Mouse (Mus musculus) olfactory bulb, adult 2 months (tissue): ENCODE measurements at regions not wholly inside any gene's neighbourhood (a gene's known extent, or its start where the extent isn't known, plus 50 kb on each side); places are given as distances from the start of the nearest gene placed in this dataset.

ENCODE experiments used
- CTCF ChIP-seq: fragments of 200-500 bp; IDR thresholded peaks from 2 replicates; pipeline ENCODE4 v1.5.1; 2012; ENCODE audit warnings: low read depth, mild to moderate bottlenecking, low read length, moderate library complexity; ENCODE audit not compliant: insufficient read depth
- POLR2A ChIP-seq: fragments of 200-500 bp; IDR thresholded peaks from 2 replicates; pipeline ENCODE4 v1.6.1; 2012; ENCODE audit warnings: mild to moderate bottlenecking, low read depth, low read length, moderate library complexity; ENCODE audit not compliant: insufficient read depth

DNA sequence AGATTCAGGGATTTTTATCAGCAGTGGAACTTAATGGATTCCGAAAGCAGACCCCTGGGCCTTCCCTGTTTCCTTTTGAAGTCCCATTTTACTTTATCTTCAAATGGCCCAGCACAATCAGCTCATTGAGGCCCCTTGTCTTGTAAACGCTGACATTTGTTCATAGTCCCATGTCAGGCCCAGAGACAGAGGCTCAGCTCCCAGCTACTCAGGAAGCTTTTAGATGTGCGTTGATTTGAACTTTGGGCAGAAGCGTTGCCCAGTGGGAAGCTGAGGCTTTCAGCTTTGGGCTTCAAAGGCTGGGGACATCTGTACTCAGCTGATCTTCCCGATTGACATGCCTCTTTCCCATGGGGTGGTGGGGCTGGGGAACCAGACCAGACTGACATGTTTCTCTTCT is 343.2 kb downstream of the Nuak1 start:
- TF ChIP-seq POLR2A (no peak), CTCF (no peak)
